Mouse (Mus musculus) common myeloid progenitor, adult 5-6 weeks (primary cell): ENCODE results near the gene Gm4491. TPM values are rescaled to one million over a fixed set of nuclear protein-coding genes. Genes with fewer than 3 reads are reported as not detected.

Source experiments
- ATAC-seq: replicated peaks from 2 replicates; pipeline ENCODE4 v1.8.0; 2016; ENCODE audit warnings: low read depth, mild to moderate bottlenecking, moderate TSS enrichment, inconsistent platforms; ENCODE audit not compliant: poor library complexity, severe bottlenecking
- total RNA-seq: library from RNA; stranded (forward); fragments of 200-1000, 187-1606 nt; gene quantifications from 2 replicates; pipeline ENCODE4 v1.2.3, GENCODE M21; 2017

Gm4491 gene
- total RNA-seq = not detected in 2 replicates

GRCm38 (mm10) chr14:57115823-57116544 is at the start of gene Gm4491:
TSS of gene Gm4491 (minus strand) at chr14:57115883.
- ATAC-seq = no peak

- no peak for ATAC-seq
Observed at GRCm38 (mm10) chr14:57161833-57162232, 46.1 kb upstream of the Gm4491 start.

- no peak for ATAC-seq
Observed at GRCm38 (mm10) chr14:57161201-57161600, 45.5 kb upstream of the Gm4491 start.

GRCm38 (mm10) chr14:57154916-57155315 is 39.2 kb upstream of the Gm4491 start:
- no peak for ATAC-seq

DNA sequence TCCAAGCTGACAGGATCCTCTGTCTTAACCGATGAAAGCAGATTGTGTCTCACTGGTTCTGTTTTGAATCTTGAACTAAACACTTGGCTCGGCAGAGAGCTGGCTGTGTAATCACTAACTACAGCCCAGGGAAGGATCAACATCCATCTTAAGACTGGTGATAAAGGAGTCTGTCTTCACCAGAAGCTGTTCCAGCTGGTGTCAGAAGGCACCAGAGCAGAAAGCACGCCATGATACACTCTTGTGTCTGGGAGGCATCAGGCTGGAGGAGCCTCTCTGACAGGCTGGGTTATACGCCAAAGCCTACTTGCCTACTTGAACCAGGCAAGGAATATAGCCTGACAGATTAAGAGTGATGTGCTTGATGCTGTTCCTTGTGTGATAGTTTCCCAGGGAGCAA is 30.1 kb upstream of the Gm4491 start:
- ATAC-seq = no peak

DNA sequence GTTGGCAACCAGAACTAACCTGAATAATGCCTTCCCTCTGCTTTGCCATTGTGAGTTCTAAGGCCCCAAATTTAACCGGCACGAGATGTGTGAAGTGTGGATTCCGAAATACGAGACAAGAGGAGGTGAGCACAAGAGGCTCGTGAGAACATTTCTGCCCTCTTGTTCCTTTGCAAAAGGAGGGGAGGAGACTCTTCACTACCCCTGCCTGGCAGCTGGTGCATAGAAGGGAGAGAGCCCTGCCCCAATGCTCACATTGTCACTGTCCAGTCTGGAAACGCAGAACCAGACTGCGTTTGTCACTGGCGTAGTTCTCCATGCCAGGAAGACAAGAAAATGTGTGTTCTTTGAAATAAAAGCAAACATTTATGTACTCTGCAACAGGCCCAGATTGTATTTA is 19.6 kb upstream of the Gm4491 start:
- ATAC-seq = no peak

DNA sequence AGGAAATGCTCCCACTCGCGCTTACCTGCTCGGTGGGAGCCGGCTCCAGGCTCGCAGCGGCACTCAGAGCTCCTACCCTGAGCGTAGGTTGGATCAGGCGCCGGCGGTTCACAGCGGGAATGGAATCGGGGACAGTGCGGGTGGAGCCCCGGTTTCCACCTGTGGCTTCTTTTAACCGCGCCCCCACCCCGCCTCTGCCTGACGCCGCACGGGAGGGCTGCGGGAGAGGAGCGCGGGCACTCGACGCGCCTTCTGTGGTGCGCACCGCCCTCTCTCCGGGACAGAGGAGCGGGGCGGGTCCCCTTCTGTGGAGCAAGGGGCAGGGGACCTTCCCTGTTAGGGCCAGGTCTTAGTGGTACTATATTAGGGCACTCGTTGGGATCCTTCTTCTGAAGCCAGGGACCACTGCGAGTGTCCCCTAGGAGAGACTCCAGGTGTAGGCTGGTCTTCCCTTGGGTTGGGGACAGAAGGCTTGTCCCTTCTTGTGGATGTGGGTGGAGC is 17.5 kb upstream of the Gm4491 start, which contains the start of gene Gjb6:
Gjb6 (minus strand) TSS at position 451 of the 501 bp plus-strand sequence.
- no peak for ATAC-seq

DNA sequence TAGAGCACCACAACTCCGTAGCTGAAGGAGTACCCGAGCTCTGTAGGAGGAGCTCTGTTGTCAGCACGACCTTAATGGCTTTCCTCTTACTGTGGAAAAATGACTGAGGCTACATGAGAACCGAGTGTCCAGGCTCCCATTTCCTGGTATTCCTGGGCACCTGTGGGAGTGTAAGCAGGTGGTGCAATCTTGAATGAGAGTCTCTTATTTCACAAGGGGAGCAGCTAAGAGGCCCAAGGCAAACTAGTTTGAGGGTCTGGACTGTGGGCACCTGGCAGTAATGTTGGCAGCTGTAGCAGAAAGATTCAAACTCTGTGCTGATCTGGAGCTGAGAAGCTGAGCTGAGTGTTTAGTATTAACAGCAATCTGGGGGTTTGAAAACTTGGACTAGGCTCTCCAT is 11.7 kb upstream of the Gm4491 start:
- ATAC-seq = no peak

GRCm38 (mm10) chr14:57122295-57122694 is 6.6 kb upstream of the Gm4491 start:
- no peak for ATAC-seq

- ATAC-seq = peak; percentile 61; the same call in 1 of the 2 replicates
Observed at GRCm38 (mm10) chr14:57109194-57109593, 6.5 kb downstream of the Gm4491 start.

DNA sequence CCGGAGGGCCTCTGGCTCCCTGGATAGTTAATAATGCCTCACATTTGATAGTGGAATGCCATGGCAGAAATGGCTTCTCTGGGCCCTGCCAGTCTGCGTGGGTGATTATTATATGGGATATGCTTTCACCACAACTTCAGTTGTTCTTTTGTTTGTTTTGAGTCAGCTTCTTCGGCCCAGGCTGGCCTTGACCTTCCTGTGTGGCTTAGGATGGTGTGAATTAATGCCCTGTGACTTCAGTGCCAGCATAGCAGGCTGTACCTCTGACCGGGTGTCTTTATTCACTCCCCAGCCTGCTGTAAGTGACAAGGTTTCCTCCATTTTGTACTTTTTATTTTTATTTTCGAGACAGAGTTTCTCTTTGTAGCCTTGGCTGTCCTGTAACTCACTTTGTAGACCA is 7.8 kb downstream of the Gm4491 start:
- no peak for ATAC-seq

- no peak for ATAC-seq
Observed at GRCm38 (mm10) chr14:57107091-57107490, 8.6 kb downstream of the Gm4491 start.

GRCm38 (mm10) chr14:57105721-57106120 is 10.0 kb downstream of the Gm4491 start:
- ATAC-seq = no peak

GRCm38 (mm10) chr14:57105111-57105510 is 10.6 kb downstream of the Gm4491 start:
- no peak for ATAC-seq

GRCm38 (mm10) chr14:57104106-57105023 is 11.3 kb downstream of the Gm4491 start, which contains the start of gene Gjb2:
TSS of gene Gjb2 (minus strand) at chr14:57104702.
- peak; percentile 39 for ATAC-seq

GRCm38 (mm10) chr14:57103711-57104105 is 12.0 kb downstream of the Gm4491 start:
- no peak for ATAC-seq

GRCm38 (mm10) chr14:57103121-57103520 is 12.6 kb downstream of the Gm4491 start:
- ATAC-seq = no peak

DNA sequence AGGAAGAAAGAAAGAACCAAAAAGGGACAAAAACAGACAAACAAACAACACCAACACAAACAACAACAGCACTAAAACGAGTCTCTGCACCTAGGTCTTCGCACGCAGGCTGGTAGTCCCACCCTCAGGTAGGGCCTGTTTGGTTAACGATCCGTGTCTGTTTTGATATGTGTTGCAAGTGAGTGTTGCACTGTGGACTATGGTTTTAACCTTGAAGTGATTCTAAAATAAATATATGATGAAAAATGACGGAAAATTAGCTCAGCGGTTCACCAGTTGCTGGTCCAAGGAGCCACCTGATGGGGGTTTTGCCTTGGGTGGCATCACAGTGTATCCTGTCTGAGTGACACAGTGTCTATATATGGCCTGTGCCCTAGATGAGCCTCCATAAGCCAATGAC is 14.1 kb downstream of the Gm4491 start:
- no peak for ATAC-seq

GRCm38 (mm10) chr14:57095855-57096254 is 19.8 kb downstream of the Gm4491 start:
- peak; percentile 51; the same call in 1 of the 2 replicates for ATAC-seq

DNA sequence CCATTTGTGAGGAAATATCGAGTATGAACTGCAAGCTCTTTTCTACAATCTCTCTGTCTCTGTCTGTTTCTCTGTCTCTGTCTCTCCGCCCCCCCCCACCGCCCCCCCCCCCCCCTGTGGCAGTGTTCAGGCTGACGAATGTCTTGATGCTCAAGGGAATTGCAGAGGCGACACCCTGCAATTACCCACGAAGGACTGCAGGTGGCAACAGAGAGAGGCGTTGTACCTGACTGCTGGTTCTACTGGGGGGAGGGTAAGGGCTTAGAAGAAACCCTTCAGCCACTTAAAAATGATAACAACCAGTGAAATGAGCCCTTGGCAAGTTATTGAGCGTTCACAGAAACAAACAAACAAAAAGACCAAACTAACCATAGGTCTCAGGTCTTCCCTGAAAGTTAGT is 22.7 kb downstream of the Gm4491 start:
- ATAC-seq = peak; percentile 93

DNA sequence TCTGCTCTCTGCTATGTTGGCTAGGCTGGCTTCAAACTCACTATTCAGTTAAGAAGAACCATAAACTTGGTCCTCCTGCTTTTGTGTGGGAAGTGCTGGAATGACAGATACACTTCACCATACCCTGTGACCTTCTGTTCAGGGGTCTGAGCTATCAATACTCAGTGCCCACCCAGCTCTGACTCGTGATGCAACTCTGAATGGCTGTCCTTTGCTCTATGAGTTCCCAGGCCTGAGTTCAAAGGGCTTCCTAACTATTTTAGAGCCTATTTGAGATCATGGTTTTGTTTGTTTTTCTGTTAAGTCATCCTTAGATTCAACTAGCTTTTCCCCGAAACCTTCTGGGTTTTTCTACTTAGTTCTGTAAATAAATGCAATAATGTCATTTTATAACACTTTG is 25.7 kb downstream of the Gm4491 start:
- ATAC-seq = no peak
